Comparison of ENCODE assay signal across 17 mouse cellular contexts in the genomic region with DNA sequence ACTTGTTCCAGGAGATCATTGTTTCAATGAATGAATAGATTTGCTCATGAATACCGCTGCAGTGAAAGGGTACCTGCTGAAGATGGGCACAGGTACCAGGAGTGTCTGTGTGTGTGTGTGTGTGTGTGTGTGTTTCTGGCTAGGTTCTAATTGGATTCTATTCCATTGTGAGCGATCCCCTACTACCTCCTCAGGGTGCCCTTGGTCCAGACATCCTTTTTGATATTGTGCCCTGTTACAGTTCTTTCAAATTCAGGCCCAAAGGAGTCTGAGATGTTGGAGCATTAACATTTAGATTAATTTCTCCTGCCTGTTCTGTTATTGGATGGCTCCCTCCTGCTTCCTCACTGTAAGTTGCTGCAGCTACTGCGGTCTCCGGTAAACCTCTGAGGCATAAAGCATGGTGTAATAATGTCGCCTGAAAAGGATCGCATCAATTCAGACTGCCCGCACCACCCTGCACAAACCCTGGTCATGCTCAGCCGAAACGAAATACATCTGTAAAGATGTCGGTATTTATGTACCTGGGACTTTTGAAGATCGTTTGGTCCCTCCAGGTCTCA. TPM values are rescaled to one million over a fixed set of nuclear protein-coding genes. Genes with fewer than 3 reads are reported as not detected.
"Had no signal": no experiment of that assay in that cellular context is flagged by ENCODE, and none has a peak within 500 bp of the region (broad histone marks: within the 10 kb centered on the region; RNA-seq: fewer than 3 reads in every experiment).

No protein-coding gene starts in this region.

- H3K9ac ChIP-seq: kidney, embryonic 15.5 days; limb, embryonic 12.5 days; liver, embryonic 13.5 days; liver, postnatal 0 days; lung, embryonic 15.5 days had no signal

- H3K4me2 ChIP-seq: kidney, embryonic 15.5 days; limb, embryonic 12.5 days; liver, embryonic 13.5 days; lung, embryonic 15.5 days had no signal

- H3K9me3 ChIP-seq: kidney, embryonic 15.5 days; limb, embryonic 12.5 days; liver, embryonic 13.5 days; lung, embryonic 15.5 days had no signal

- DNase-seq: kidney, adult 2 months; kidney, postnatal 14 days; layer of hippocampus, adult 9-11 months; layer of hippocampus, postnatal 36 days; liver; liver, embryonic 13.5 days; liver, postnatal 0 days; lung, postnatal 14 days; retina, postnatal 1 day; thymus, postnatal 4 days had no signal

- H3K4me3 ChIP-seq: kidney, embryonic 15.5 days; limb, embryonic 12.5 days; liver, embryonic 13.5 days; lung, embryonic 15.5 days had no signal

- ATAC-seq: intestine, embryonic 16.5 days; liver, postnatal 0 days had no signal

- H3K36me3 ChIP-seq: kidney, embryonic 15.5 days; limb, embryonic 12.5 days; liver, embryonic 13.5 days; lung, embryonic 15.5 days had no signal

- H3K4me1 ChIP-seq: kidney, embryonic 15.5 days; liver, embryonic 13.5 days; lung, embryonic 15.5 days had no signal

- H3K27ac ChIP-seq: kidney, embryonic 15.5 days; limb, embryonic 12.5 days; liver, embryonic 13.5 days; lung, embryonic 15.5 days; macrophage had no signal

- H3K27me3 ChIP-seq: kidney, embryonic 15.5 days; limb, embryonic 12.5 days; liver, embryonic 13.5 days; lung, embryonic 15.5 days had no signal

RNA-seq across cellular contexts. Expression of gene Nmur2, which starts 48.4 kb away (rescaled TPM):
- total RNA-seq: layer of hippocampus, postnatal 36 days; megakaryocyte-erythroid progenitor cell, adult 5-6 weeks had no signal
- polyA plus RNA-seq: kidney, adult 2 months; limb, embryonic 12.5 days; liver, embryonic 13.5 days; liver, postnatal 0 days; macrophage; spleen, adult 2 months had no signal
